Mouse (Mus musculus): ENCODE measurements around the gene Gm45208.
"Not testable (repeated sequence)": the region's sequence is repeated elsewhere in the genome, so short reads cannot be mapped to it uniquely, and the experiment has no call there.

Gene Gm45208

GRCm38 (mm10) chrX:7721514-7722281 lies at the start of gene Gm45208:
Gene Gm45208 (plus strand): TSS chrX:7722245.
- peak; percentile 53 for DNase-seq

GRCm38 (mm10) chrX:7672739-7673138 lies 49.3 kb upstream of the Gm45208 start:
- no peak for DNase-seq

DNA sequence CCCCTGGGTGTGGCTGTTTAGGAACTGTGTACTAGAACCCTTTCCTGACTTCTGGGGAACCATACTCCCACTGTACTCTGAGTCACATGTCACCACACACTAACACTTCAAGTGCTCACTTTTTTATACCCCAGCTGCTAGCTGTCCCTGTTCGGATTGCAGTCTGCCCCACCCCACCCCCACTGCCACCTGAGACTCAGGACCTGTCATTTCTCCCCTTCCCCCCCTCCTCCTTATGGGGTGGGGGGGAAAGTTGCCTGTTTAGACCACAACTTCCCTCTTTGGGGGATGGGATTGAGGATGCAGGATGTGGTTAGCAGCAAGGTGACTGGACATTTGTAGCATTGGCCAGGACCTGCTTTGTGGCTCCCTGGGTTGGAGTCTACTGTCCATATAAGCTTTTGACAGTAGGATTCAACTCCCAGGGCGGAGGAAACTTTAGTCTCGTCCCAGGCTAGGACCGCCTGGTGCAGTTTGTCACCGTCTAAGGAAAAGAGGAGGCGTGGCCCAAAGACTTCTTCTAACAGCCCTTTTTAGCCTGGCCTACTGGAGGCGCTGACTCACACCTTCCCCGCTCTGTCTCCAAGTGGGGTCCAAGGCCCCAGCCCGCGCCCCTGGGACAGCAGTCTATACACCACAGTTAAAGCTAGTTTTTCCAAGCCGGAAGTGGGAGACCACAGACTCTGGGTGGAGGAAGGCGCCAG lies 48.3 kb upstream of the Gm45208 start:
- no peak for DNase-seq

GRCm38 (mm10) chrX:7674284-7675000 lies 47.6 kb upstream of the Gm45208 start:
- peak; percentile 44 for DNase-seq

GRCm38 (mm10) chrX:7675001-7675380 lies 47.1 kb upstream of the Gm45208 start:
- no peak for DNase-seq

- DNase-seq = no peak
These were observed 43.1 kb upstream of the Gm45208 start for GRCm38 (mm10) chrX:7678986-7679385.

GRCm38 (mm10) chrX:7679405-7680056 lies 42.5 kb upstream of the Gm45208 start:
- DNase-seq = peak; percentile 86

DNA sequence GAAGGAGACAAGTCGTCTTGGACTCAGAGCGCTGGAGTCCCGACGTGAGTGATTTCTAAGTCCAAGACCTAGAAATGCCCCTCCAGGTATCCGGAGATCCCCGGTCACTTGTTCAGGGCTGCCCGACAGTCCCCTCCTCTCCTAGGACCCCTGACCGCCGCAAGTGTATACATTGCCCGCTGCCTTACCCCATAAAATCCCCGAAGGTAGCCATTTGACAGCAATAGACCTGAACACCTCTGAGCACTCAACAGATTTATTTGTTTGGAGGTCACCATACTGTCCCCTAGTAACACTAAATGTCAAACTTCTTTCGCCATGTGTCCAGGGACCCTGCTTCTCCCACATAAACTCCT lies 42.0 kb upstream of the Gm45208 start:
- no peak for DNase-seq

DNA sequence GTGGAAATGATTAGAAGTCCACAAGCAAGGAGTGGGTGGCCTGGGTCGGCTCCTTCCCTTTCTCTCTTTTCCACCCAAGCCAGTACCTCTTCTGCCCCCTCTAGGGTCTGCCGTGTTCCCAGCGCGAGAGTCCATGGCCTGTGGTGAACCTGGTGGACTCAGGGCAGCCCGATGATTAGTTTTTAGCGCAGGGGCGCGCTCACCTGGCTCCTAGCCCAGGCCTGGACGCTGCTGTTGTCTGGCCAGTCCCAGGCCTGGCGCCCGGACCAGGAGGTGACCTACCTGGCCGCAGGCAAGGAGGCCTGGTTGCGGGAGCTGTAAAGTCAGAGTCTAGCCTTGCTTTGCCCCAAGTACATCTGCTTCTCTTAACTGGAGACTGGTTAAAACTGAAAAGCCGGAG lies 41.2 kb upstream of the Gm45208 start, which contains the start of gene Magix:
Magix (minus strand) TSS at position 388 of the 400 bp plus-strand sequence.
- DNase-seq = no peak

GRCm38 (mm10) chrX:7688321-7688720 lies 33.7 kb upstream of the Gm45208 start:
- DNase-seq = no peak

DNA sequence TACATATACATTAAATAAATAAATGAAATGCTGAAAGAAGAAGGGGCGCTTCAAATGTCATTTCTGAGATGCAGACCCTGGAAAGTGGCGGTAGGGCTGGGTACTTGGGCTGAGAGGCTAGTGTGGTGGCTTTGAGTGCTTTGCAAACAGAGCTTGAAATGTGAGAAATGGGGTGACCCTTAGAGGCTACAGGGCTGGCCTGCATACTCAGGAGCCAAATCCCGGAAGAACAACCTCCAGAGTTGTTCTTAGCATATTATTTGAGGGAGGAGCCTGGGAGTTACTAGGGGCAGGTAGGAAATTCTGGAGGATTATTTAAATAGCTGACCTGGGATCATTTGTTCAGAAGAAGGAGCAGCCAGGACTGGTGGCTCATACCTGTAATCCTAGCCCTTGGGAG lies 31.6 kb upstream of the Gm45208 start:
- DNase-seq = no peak

DNA sequence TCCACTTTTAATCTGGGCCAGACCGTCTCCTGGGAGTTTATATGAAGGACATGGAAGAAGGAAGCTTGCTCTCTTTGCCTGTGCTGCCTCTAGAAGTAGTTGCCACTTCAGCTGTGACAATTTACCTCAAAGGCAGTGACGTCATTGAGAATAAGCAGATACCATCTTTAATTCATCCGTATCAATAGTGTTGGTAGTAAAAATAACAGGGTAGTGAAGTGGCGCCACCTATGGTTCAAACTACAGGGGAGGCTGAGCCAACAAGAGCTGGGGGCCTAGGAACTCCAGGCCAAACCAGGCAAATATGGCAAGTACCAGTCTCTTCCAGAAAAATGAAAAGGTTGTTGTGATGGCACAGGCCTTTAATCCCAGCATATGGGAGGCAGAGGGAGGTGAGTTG lies 29.2 kb upstream of the Gm45208 start:
- no peak for DNase-seq

- DNase-seq = no peak
These were observed 25.5 kb upstream of the Gm45208 start for GRCm38 (mm10) chrX:7696520-7696919.

DNA sequence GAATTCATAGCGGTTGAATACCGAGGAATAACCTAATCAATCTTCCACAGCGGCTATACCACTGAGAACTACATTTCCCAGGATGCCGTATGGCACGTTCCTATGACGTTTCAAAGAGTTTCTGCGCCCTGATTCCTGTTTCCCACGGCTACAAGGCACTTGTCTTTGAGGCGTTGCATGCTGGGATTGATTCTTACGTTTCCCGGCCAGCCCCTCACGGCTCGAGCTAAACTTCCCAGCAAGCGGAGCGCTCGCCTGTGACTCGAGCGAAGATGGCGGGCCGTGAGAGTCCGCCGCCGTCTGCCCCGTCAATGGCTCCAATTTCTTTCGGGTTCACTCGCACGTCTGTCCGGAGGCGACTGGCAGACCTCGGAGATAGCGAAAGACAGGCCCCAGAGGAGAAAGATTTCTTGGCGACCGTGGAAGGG lies 25.1 kb upstream of the Gm45208 start, which contains the start of gene Gpkow:
Gpkow (plus strand) TSS at position 178 of the 428 bp plus-strand sequence.
- peak; percentile 68 for DNase-seq

GRCm38 (mm10) chrX:7713764-7714134 lies 8.3 kb upstream of the Gm45208 start:
- not testable (repeated sequence) for DNase-seq

DNA sequence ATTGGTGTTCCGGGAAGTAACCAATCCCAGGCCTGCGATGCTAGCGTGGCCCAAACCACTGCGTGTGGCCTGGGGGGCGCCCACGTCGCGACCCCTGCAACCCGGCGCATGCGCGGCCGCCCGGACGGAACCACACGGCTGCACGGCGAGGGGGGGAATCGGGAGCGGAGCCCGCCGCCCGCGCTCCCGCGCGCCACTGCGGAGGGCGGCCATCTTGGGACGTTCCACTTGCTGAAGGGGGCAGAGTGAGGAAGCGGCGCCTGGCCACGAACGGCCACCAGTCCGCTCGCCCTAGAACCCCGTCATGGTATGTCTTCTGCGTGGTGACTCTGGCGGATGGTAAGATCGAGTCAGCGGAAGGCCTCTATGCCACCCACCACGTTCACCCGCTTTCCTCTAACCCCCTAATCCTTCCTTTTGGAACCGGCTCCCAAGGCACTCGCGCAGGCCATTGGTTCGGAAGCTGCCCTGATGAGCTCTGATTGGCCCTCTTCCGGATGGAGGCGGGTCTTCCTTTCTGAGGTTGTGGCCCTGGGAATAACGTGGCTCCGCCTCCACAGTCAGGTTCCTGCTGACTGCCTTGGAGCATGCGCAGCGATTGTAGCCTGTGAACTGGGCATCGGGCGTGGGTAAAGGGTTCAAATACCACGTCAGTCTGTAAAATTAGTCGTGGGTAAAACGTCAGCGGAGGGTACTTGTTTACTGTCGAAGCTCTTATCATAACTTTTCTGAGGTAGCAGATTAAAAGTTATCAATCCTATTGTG lies 7.7 kb upstream of the Gm45208 start, which contains the start of gene Wdr45:
Wdr45 (plus strand) TSS at position 199 of the 765 bp plus-strand sequence.
- DNase-seq = peak; percentile 81

- not testable (repeated sequence) for DNase-seq
These were observed 6.0 kb upstream of the Gm45208 start for GRCm38 (mm10) chrX:7716058-7716457.

DNA sequence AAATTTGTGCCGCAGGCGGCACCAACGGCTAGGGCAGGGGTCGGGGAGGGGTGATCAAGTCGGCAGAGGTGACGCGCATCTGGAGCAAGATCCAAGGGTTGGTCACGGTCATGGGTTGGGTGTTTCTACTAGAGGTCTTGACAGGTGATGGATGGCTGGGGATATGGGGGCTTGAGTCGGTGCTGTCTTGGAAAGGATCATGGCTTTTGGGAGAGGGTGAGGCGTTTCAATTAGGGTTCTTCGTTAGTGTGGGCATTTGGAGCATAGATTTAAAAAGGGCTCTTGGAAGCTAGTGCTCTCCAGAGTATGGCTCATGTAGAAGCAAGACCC lies 202 bp downstream of the Gm45208 start:
- no peak for DNase-seq

- no peak for DNase-seq
These were observed 646 bp downstream of the Gm45208 start for GRCm38 (mm10) chrX:7722691-7723090.

- DNase-seq = no peak
These were observed 2.1 kb downstream of the Gm45208 start for GRCm38 (mm10) chrX:7724135-7724534.

GRCm38 (mm10) chrX:7725841-7726240 lies 3.8 kb downstream of the Gm45208 start:
- DNase-seq = no peak

DNA sequence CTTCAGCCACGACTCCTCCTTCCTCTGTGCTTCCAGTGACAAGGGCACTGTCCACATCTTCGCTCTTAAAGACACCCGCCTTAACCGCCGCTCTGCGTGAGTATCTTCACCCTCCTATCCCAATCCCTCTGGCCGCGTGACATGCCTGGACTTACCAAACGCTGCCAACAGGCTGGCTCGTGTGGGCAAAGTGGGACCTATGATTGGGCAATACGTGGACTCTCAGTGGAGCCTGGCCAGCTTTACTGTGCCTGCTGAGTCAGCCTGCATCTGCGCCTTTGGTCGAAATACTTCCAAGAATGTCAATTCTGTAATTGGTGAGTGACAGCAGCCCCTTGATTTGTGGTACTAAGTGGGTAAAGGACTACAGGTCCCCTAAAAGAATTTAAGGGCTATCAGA lies 5.1 kb downstream of the Gm45208 start:
- DNase-seq = no peak

Data from right cerebral cortex, postnatal 4 days (tissue).